Mouse (Mus musculus) E14TG2a.4 (cell line): ENCODE results near the gene Scin.

ENCODE experiments used
- CTCF ChIP-seq: conservative IDR thresholded peaks from 2 replicates; pipeline ENCODE4 v1.5.1; 2014; ENCODE audit warnings: low read length
- NANOG ChIP-seq: IDR thresholded peaks from 2 replicates; pipeline ENCODE4 v1.6.1; 2014; ENCODE audit warnings: borderline replicate concordance, low read length, mixed read lengths

GRCm38 (mm10) chr12:40023918-40024317 is 110.1 kb downstream of the Scin start:
- TF ChIP-seq CTCF (no peak), NANOG (no peak)
